Mouse (Mus musculus) spleen, postnatal 10 days (tissue): ENCODE results near the gene Ybx2.
A peak's percentile ranks its signal among the peaks of the same experiment; 100 is the strongest.

Experiments used
- DNase-seq, 2 experiments: peaks; one replicate each; pipeline ENCODE4 v3.0.0; 2021 to 2022; ENCODE audit warnings: low spot score in 2 of 2

The Ybx2 gene

GRCm38 (mm10) chr11:69960616-69961015 is 25.0 kb downstream of the Ybx2 start:
- DNase-seq, result peak in 1 of 2 experiments; percentile 66

- DNase-seq, result no peak
Observed at GRCm38 (mm10) chr11:69961841-69962240, 26.2 kb downstream of the Ybx2 start.

- no peak for DNase-seq
Observed at GRCm38 (mm10) chr11:69964650-69965270, 29.2 kb downstream of the Ybx2 start, which contains the start of gene Cldn7. Gene Cldn7, plus strand, starts transcription at chr11:69964779.

GRCm38 (mm10) chr11:69965271-69966005 is 29.8 kb downstream of the Ybx2 start:
- peak in 1 of 2 experiments; percentile 29 for DNase-seq

DNA sequence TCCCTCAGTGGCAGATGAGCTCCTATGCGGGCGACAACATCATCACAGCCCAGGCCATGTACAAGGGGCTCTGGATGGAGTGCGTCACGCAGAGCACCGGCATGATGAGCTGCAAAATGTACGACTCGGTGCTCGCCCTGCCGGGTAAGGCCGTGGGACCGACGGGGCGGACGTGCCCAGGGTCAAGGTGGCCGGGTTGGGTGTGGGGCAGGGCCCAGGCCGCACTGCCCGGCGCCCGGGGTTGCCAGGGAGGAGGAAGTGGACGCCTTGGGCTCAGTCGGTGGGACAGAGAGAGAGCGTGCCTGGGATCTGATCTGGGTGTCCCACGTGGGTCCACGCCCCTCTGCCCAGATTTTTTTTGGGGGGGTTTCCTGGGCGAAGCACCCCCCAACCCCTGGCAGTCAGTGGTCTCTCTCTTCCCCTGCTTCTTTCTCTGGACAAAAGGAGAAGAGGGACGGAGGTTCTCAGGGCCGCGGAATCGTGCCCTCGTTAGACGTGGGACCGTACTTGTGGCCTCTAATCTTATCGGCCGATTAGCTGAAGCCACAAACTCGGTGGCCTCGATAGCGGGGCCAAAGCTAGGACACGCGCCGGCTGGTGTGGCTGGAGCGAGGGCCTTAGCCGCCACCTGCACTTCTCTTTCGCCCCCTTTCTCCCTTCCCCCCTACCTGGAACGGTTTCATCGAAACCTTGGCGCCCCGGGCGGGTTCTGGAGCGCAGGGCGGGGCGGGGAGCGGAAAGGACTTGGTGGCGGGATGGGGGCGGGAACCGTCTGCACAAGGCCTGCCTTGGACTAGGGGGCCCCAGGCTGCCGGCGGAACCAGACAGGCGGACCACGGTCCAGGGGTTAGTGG is 30.6 kb downstream of the Ybx2 start:
- peak in 1 of 2 experiments; percentile 43 for DNase-seq

GRCm38 (mm10) chr11:69966860-69967517 is 31.4 kb downstream of the Ybx2 start:
- DNase-seq, result no peak

- no peak for DNase-seq
Observed at GRCm38 (mm10) chr11:69968793-69969192, 33.2 kb downstream of the Ybx2 start.

DNA sequence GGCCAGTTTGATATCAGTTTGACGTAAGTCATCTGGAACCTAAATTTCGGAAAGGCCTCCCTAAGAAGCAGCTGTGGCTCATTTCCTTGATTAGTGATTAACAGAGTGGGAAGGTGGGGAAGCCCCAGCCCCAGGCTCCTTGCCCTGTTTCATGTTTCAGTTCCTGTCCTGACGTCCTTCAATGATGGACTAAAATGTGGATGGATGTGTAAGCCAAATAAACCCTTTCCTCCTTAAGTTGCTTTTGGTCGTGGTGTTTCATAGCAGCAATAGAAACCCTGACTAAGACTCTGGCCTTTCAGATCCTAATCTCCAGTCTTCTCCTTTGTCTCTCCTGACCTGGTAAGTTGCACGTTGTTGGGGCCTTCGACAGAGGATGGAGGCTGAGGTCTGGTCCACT is 34.6 kb downstream of the Ybx2 start:
- DNase-seq, result no peak

GRCm38 (mm10) chr11:69970775-69971174 is 35.2 kb downstream of the Ybx2 start:
- DNase-seq, result no peak

DNA sequence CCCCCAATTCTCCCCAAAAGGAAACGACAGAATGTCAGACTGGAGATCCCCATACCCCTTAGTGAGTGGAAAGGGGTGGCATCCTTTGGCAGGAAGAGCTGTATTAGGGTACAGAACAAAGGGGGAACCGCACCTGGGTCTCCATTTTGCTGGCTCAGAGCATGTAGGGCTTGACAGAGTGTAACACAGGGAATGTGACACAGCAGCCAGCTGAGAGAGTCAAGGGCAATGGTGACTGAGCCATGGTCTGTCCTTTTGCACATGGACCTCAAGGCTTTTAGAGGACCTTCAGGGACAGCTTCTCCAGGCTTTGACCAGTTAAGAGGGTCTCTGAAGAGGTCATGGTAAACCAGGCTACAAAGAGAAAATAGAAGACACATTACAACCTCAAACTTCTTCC is 39.3 kb downstream of the Ybx2 start:
- no peak for DNase-seq

GRCm38 (mm10) chr11:69976271-69976670 is 40.7 kb downstream of the Ybx2 start:
- DNase-seq, result no peak

DNA sequence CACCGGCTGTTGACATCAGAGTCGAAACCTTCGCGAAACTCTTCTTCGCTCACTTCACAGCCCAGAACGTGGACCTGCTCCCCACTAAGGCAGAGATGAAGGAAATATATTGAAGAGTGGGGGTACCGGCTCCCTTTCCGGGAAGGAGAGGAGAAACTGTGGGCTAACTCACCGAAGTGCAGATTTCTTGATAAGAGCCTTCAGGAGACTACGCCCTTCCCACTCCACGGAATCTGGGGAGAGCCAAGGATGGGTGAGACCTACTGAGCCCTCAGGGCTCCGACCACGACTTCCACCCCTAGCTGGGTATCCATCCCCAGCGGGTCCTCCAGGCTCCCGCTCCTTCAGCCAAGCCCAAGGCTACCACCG is 44.2 kb downstream of the Ybx2 start:
- no peak for DNase-seq

- DNase-seq, result peak; percentile 95 to 96
Observed at GRCm38 (mm10) chr11:69980196-69981140, 44.9 kb downstream of the Ybx2 start.

- DNase-seq, result peak; percentile 53 to 55
Observed at GRCm38 (mm10) chr11:69981141-69981762, 45.7 kb downstream of the Ybx2 start, which contains the start of gene Ctdnep1. Gene Ctdnep1, plus strand, starts transcription at chr11:69981156.

DNA sequence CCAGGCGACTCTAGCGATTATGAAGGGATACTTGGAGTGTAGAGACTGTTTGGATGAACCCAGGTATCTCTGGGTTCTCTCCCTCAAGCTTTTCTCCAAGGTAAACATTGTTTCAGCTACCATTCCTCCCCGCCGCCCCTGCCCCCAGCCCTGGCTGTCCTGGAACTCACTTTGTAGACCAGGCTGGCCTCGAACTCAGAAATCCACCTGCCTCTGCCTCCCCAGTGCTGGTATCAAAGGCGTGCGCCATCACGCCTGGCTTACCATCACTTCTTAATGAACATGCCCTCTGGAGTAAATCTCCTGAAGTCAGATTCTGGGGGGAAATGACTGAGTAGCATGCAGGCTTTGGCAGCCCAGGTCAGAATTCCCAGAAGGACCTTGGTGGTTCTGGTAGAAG is 46.6 kb downstream of the Ybx2 start, which contains the start of gene Elp5:
Gene Elp5, minus strand, starts transcription at position 293 of the 400 bp plus-strand sequence.
- DNase-seq, result no peak

DNA sequence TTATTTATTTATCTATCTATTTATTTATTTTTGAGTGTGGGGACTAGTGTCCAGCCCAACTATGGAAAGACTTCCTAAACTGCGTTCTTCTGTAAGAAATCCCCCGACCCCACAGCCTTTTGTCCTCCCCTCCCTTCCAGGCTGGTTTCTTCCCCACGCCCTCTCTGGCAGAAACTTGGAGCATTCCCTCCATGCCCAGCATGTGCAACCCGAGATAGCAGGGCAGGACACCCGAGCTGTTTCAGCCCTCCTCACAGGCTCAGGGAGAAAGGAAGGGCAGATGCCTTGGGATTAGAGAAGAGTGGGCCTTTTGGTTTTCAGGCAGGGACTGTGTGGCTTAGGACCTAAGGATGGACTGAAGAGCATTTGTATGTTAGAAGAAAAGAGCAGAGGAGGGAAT is 47.3 kb downstream of the Ybx2 start:
- peak in 1 of 2 experiments; percentile 46 for DNase-seq

DNA sequence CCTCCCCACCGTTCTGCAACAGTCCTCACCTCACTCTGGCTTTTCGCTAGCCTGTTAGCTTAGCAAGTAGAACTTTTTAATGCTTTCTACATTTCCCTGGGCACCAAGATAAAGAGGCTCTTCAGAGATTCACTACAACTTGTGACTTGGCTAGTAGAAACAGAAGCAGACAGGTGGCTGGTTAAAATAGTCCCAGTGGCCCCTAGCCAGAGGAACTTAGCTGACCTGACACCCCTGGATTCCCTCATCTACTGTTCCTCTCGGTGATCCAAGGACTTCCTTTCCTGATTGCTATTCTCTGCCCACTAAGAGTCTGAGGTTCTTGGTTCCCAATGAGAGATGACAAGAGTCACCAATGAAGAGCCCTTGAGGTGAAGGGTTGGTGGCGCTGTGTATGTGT is 47.8 kb downstream of the Ybx2 start:
- DNase-seq, result no peak

DNA sequence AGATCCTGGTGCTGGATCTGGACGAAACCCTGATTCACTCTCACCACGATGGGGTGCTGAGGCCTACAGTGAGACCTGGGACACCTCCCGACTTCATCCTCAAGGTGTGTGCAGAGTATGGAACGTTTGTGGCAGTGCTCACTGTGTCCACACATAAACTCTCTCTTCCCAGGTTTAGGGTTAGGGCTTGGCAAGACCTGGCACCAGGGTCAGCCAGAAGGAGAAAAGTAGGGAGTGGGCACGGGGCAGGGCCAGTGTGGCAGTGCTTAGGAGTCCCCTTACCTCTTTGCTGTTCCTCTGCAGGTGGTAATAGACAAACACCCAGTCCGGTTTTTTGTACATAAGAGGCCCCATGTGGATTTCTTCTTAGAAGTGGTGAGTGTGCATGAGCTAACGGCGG is 48.8 kb downstream of the Ybx2 start:
- no peak for DNase-seq

- DNase-seq, result no peak
Observed at GRCm38 (mm10) chr11:69989949-69990348, 54.4 kb downstream of the Ybx2 start.
